Mouse (Mus musculus) cerebral cortex, adult 2 months (tissue): ENCODE measurements around the gene 1700017B05Rik.

ENCODE experiments used
- WGBS: fragments of 180-500 bp; shearing (Covaris S2); methylation state at CpG from one replicate; pipeline ENCODE4 v1.1.7; 2018; 5-methylcytosine and 5-hydroxymethylcytosine counted together

Gene 1700017B05Rik

GRCm38 (mm10) chr9:57261913-57262794 lies at the start of gene 1700017B05Rik:
TSS of gene 1700017B05Rik (minus strand) at chr9:57262612.
- 2% methylated on average over 75 of the region's 87 CpGs for WGBS

DNA sequence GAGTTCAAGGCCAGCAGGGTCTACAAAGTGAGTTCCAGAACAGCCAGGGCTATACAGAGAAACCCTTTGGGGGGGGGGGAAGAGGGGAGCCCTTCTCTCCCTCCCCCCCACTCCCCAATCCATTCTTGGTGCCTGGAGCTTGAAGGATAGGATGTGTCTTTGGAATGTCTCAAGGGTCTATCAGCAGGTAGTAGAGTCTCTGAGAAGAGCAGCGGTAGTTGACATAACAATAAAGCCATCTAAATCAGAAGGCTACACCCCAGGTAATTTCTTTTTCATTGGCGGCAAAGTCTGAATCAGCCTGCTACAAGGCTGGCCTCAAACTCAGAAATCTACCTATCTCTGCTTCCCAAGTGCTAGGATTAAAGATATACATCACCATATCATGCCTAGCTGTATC lies 48.5 kb upstream of the 1700017B05Rik start:
- whole genome bisulfite sequencing: 96% methylated on average over 2 of the region's 2 CpGs

GRCm38 (mm10) chr9:57309353-57309752 lies 46.9 kb upstream of the 1700017B05Rik start:
- WGBS: 79% methylated on average over 4 of the region's 4 CpGs

- WGBS: 92% methylated on average over 4 of the region's 4 CpGs
Measured at GRCm38 (mm10) chr9:57307456-57307855, 45.0 kb upstream of the 1700017B05Rik start.

DNA sequence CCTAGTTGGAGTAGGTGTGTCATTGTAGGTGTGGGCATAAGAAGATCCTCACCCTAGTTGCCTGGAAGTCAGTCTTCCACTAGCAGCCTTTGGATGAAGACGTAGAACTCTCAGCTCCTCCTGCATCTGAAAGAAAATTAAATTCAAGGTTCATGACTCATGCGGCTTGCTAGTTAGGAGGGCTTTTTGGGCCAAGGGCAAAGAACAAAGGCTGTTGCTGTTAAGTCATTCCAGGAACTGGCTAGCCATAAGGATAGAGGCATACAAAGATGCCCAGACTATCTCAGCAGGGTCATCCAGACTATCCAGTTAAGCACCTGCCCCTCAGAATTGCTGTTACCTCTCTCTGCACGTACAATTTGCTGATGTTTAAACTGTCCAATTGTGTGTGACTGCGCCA lies 42.3 kb upstream of the 1700017B05Rik start:
- WGBS: 90% methylated on average over 4 of the region's 4 CpGs

DNA sequence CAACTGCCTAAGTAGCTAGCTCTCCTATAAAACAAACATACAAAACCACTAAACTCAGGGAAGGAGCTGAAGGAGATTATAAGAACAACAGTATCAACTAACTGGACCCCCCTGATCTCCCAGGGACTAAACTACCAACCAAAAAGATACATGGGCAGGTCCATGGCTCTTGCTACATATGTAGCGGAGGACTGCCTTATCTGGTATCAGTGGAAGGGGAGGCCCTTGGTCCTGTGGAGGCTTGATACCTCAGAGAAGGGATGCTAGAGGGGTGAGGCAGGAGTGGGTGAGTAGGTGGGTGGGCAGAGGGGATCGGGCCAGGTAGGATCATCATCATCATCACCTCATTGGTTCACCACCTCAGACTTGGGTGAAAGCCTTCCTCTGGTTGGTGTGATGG lies 41.8 kb upstream of the 1700017B05Rik start:
- WGBS: 98% methylated on average over 2 of the region's 2 CpGs

GRCm38 (mm10) chr9:57303356-57303755 lies 40.9 kb upstream of the 1700017B05Rik start:
- WGBS: 85% methylated on average over 1 of the region's 1 CpGs

- WGBS: 85% methylated on average over 2 of the region's 2 CpGs
Measured at GRCm38 (mm10) chr9:57300825-57301224, 38.4 kb upstream of the 1700017B05Rik start.

- WGBS: 88% methylated on average over 6 of the region's 6 CpGs
Measured at GRCm38 (mm10) chr9:57299790-57300477, 37.5 kb upstream of the 1700017B05Rik start.

DNA sequence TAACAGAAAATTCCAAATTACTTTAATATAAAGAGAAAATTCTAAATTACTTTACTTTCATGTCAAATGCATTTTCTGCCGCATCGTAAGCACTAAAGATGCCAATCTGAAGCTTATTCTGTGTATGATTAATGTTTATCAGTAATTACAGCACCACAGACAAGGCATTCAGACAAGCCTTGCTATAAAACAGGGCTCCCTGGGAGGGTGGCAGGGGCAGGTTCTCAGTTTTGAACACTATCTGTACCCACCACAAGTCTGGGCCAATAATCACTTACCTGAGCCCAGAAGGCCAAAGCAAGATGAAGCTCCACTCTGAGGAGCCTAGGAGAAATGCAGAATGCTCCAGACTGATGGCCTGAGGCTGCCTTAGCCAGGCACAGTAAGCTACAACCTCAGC lies 35.5 kb upstream of the 1700017B05Rik start:
- WGBS: 97% methylated on average over 2 of the region's 2 CpGs

DNA sequence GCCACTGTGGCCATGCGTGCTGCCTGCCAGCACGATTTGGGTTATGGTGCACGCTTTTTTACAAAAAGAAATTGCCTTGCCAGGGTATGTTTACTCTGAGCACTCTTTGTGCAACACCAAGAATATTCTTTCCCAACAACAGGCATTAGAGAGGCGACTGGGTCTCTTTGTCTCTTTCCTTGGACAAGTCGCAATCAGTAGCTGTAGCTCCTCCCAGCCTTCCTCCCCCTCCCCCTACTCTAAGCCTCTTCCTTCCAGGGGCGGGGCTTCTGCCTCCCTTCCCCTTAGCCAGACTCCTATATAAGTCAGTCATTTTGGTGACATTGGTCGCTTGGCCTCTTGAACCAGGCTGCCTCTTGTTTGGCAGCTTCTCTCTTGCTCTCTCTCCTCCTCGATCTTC lies 33.9 kb upstream of the 1700017B05Rik start:
- 58% methylated on average over 8 of the region's 8 CpGs for WGBS

DNA sequence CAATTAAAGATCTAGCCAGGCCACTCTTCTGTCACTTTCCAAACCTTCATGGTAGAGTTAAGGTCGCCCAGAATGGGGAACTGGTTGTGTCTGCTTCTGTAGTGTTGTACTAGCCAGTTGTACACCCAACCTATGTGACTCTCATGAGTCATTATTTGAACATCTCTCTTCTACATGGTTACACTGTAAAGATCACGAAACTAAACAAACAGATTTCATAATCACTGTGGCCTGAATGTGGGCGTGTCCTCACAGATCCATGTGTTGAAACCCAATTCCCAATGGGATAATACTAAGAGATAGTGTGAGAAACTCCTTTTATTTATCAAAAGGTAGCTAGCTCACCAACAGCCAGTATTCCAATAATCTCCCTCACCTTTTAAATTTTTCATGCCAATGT lies 33.3 kb upstream of the 1700017B05Rik start:
- WGBS: 85% methylated on average over 3 of the region's 3 CpGs

GRCm38 (mm10) chr9:57294905-57295304 lies 32.5 kb upstream of the 1700017B05Rik start:
- 89% methylated on average over 3 of the region's 3 CpGs for WGBS

DNA sequence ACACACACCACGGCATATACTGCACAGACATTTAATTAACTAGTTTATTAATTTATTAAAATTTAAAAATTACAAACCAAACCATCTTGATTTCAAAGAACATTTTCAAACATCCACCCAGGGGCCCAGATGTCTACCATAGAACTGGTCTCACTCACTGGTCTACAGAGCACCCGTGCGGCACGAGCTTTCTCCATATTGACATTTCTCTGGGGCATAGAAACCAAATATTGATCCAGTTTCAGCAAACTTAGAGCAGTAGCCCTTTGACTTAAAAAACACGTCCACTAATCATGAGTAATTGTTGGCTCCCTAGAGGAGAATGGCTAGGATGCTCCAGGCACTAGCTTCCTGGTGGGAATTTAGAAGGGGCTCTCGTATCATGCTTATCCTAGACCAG lies 24.8 kb upstream of the 1700017B05Rik start:
- 96% methylated on average over 6 of the region's 6 CpGs for WGBS

- 76% methylated on average over 4 of the region's 4 CpGs for WGBS
Measured at GRCm38 (mm10) chr9:57283311-57283710, 20.9 kb upstream of the 1700017B05Rik start.

GRCm38 (mm10) chr9:57282686-57283085 lies 20.3 kb upstream of the 1700017B05Rik start:
- 74% methylated on average over 3 of the region's 3 CpGs for WGBS

DNA sequence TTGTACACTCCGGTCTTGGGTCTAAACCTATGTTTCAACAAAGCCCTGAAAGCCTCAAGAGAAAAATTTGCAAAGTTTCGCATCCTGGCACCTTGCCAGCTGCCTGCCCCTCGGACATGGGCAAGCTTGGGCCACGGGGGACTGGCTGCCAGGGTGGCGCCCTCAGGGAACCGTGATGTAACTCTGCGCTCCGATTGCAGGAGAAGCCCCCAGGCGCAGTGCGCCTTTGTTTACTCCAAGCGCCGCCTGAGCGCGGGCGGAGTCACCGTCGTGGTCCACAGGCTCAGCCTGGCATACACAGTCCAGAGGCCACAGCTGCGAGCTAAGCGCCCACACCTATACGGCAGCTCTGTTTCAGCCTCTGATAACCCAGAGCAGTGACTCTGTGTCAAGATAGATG lies 19.1 kb upstream of the 1700017B05Rik start:
- 10% methylated on average over 20 of the region's 20 CpGs for WGBS

DNA sequence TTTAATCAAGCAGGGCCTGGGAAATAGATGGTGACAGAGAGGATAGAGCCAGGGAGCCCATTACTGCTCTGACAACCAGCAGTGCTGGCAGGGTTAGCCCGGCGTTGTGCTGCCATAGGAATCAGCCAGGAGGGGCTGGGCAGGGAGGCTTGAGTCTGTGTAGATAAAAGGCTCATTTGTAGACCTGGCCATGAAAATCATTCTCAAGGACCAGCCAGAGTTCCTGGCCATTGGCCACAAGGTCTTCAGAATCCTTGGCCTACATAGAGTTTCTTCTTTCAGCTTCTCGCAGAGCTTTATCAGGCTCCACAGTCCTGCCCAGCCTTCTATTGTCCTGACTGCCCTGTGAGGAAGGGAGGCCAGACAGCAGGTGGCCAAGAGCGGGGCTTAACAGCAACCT lies 17.0 kb upstream of the 1700017B05Rik start:
- WGBS: 76% methylated on average over 4 of the region's 4 CpGs

- 73% methylated on average over 4 of the region's 4 CpGs for WGBS
Measured at GRCm38 (mm10) chr9:57278268-57278667, 15.9 kb upstream of the 1700017B05Rik start.

GRCm38 (mm10) chr9:57273805-57274494 lies 11.5 kb upstream of the 1700017B05Rik start:
- WGBS: 50% methylated on average over 6 of the region's 6 CpGs

DNA sequence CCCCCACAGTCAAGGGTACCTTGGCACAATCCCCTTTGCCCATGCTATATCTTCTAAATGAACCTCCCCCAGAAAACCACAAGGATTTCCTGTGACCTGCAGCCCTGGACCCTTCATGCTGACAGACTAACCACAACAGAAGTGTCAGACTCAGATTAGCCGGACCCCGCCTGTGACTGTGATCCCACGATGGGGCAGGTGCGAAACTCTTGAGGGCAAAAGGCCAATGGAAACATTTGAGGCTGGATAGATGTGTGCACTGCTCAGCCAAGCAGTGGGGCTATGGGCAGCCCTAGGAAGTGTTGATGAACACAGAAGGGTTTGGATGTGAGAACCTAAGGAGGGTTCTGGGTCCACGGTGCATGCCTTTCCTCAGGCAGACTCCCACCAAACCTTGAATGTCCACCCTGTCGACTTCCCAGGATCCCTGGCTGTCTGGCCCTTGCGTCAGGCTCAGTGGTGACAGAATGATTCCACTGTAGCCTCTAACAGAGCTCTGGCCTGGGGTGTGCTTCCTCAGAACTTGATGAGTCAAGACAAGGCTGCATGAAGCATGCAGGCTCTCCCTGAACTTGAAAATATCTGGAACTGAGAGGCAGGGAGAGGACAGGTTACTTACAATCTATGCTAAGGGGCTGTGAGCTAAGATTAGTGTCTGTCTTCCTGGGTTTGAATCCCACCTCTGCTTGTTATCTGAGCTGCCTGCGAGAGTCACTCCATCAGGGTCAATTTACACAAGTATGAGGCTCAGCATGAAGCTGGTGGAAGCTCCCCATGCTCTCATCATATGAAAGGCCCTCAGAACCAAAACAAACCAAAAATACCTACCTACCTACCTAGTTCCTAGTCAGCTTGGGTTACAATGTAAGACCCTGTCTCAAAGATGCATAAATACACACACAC lies 10.7 kb upstream of the 1700017B05Rik start:
- WGBS: 77% methylated on average over 8 of the region's 8 CpGs
